Mouse (Mus musculus) layer of hippocampus, adult 9-10 months (tissue): ENCODE measurements at regions not wholly inside any gene's neighbourhood (a gene's known extent, or its start where the extent isn't known, plus 50 kb on each side); places are given as distances from the start of the nearest gene placed in this dataset.
A peak's percentile ranks its signal among the peaks of the same experiment; 100 is the strongest.
"Not testable (repeated sequence)": the region's sequence is repeated elsewhere in the genome, so short reads cannot be mapped to it uniquely, and the experiment has no call there.

Experiments
- DNase-seq: peaks from one replicate; pipeline ENCODE4 v3.0.0; 2022; ENCODE audit warnings: low spot score

GRCm38 (mm10) chr2:107869304-107869958 is 579.0 kb downstream of the Kcna4 start:
- DNase-seq, result peak; percentile 16

GRCm38 (mm10) chr2:107879663-107880062 is 589.2 kb downstream of the Kcna4 start:
- peak; percentile 41 for DNase-seq

- DNase-seq, result no peak
Observed at GRCm38 (mm10) chr2:107886063-107886762, 595.8 kb downstream of the Kcna4 start.

- no peak for DNase-seq
Observed at GRCm38 (mm10) chr2:107888245-107888644, 597.8 kb downstream of the Kcna4 start.

- DNase-seq, result no peak
Observed at GRCm38 (mm10) chr2:107925116-107925515, 634.7 kb downstream of the Kcna4 start.

- no peak for DNase-seq
Observed at GRCm38 (mm10) chr2:107926606-107927005, 636.2 kb downstream of the Kcna4 start.

GRCm38 (mm10) chr2:107935336-107935735 is 644.9 kb downstream of the Kcna4 start:
- DNase-seq, result no peak

GRCm38 (mm10) chr2:107935775-107936174 is 645.3 kb downstream of the Kcna4 start:
- DNase-seq, result no peak

GRCm38 (mm10) chr2:107941374-107941773 is 650.9 kb downstream of the Kcna4 start:
- no peak for DNase-seq

- no peak for DNase-seq
Observed at GRCm38 (mm10) chr2:107945837-107946451, 655.5 kb downstream of the Kcna4 start.

GRCm38 (mm10) chr2:107955608-107956127 is 665.2 kb downstream of the Kcna4 start:
- not testable (repeated sequence) for DNase-seq

GRCm38 (mm10) chr2:107963921-107964320 is 673.5 kb downstream of the Kcna4 start:
- not testable (repeated sequence) for DNase-seq

- DNase-seq, result no peak
Observed at GRCm38 (mm10) chr2:107964841-107965240, 674.4 kb downstream of the Kcna4 start.

- DNase-seq, result peak; percentile 26
Observed at GRCm38 (mm10) chr2:107965336-107966306, 675.2 kb downstream of the Kcna4 start.

- DNase-seq, result peak; percentile 61
Observed at GRCm38 (mm10) chr2:107968526-107968925, 678.1 kb downstream of the Kcna4 start.

- no peak for DNase-seq
Observed at GRCm38 (mm10) chr2:107969526-107969925, 679.1 kb downstream of the Kcna4 start.

- no peak for DNase-seq
Observed at GRCm38 (mm10) chr2:107973528-107973927, 683.1 kb downstream of the Kcna4 start.

- DNase-seq, result no peak
Observed at GRCm38 (mm10) chr2:107994831-107995230, 704.4 kb downstream of the Kcna4 start.

GRCm38 (mm10) chr2:108011534-108011933 is 721.1 kb downstream of the Kcna4 start:
- no peak for DNase-seq

- peak; percentile 38 for DNase-seq
Observed at GRCm38 (mm10) chr2:108023206-108023605, 732.8 kb downstream of the Kcna4 start.

GRCm38 (mm10) chr2:108030657-108031056 is 740.2 kb downstream of the Kcna4 start:
- no peak for DNase-seq
